Mouse (Mus musculus) intestine, embryonic 14.5 days (tissue): ENCODE results near the gene Rbfox1. TPM values are rescaled to one million over a fixed set of nuclear protein-coding genes. Genes with fewer than 3 reads are reported as not detected.

Experiments
- ATAC-seq: fragments of 200-750 bp; cut with Nextera tagmentation; replicated peaks from 2 replicates; pipeline ENCODE4 v1.8.0; 2017; ENCODE audit warnings: low read depth, moderate number of reproducible peaks, moderate TSS enrichment, moderate library complexity; ENCODE audit not compliant: low FRiP score, low TSS enrichment
- DNase-seq: peaks from one replicate; pipeline ENCODE4 v3.0.0-alpha.2; 2018; ENCODE audit warnings: low spot score
- H3K27ac ChIP-seq: fragments of 300-500 bp; sonication (generic); 2 replicates; pipeline ENCODE4 v1.5.1; 2014; ENCODE audit warnings: low read depth, mild to moderate bottlenecking, control low read depth
- H3K27me3 ChIP-seq: fragments of 300-500 bp; sonication (generic); replicated peaks from 2 replicates; pipeline ENCODE4 v1.6.1; 2014; ENCODE audit warnings: low read length, control low read depth; ENCODE audit not compliant: control insufficient read depth, insufficient read depth
- H3K36me3 ChIP-seq: fragments of 300-500 bp; sonication (generic); 2 replicates; pipeline ENCODE4 v1.6.1; 2014; ENCODE audit warnings: low read length, control low read depth; ENCODE audit not compliant: control insufficient read depth, insufficient read depth
- H3K4me1 ChIP-seq: fragments of 300-500 bp; sonication (generic); replicated peaks from 2 replicates; pipeline ENCODE4 v1.6.1; 2014; ENCODE audit warnings: low read length, control low read depth, mixed read lengths; ENCODE audit not compliant: control insufficient read depth, insufficient read depth
- H3K4me2 ChIP-seq: fragments of 300-500 bp; sonication (generic); 2 replicates; pipeline ENCODE4 v1.6.1; 2014; ENCODE audit warnings: low read length
- H3K4me3 ChIP-seq: fragments of 300-500 bp; sonication (generic); 2 replicates; pipeline ENCODE4 v1.5.1; 2014; ENCODE audit warnings: low read depth, low read length, control low read depth, mixed read lengths
- H3K9ac ChIP-seq: fragments of 300-500 bp; sonication (generic); 2 replicates; pipeline ENCODE4 v1.6.1; 2014; ENCODE audit warnings: mild to moderate bottlenecking, low read length
- H3K9me3 ChIP-seq: fragments of 300-500 bp; sonication (generic); 2 replicates; pipeline ENCODE4 v1.6.1; 2016; ENCODE audit warnings: low read length, control low read depth; ENCODE audit not compliant: control insufficient read depth
- WGBS: fragments of 180-500 bp; shearing (Covaris S2); extraction: QIAGEN DNeasy Blood & Tissue Kit; methylation state at CpG from one replicate; pipeline ENCODE4 v1.1.7; 2014; 5-methylcytosine and 5-hydroxymethylcytosine counted together
- polyA plus RNA-seq: library from polyadenylated mRNA; unstranded; fragments of >200 nt; fragmentation: Nextera tagmentation; extraction: Ambion mirVana; gene quantifications from 2 replicates; pipeline ENCODE4 v1.2.1, GENCODE M21; 2014

Rbfox1 gene
- polyA plus RNA-seq, 1 experiment from 2014 or later: 3.3 TPM

- Histone ChIP-seq H3K4me3 (peak overlapping the region; percentile 13), H3K9me3 (no peaks in the 10 kb centered on the region), H3K4me1 (no peaks in the 10 kb centered on the region; the same call in 1 of the 2 replicates), H3K9ac (no peak overlapping the region), H3K27ac (no peak overlapping the region), H3K36me3 (no peaks in the 10 kb centered on the region), H3K27me3 (peaks cover 44% of the 10 kb centered on the region), H3K4me2 (peak overlapping the region; percentile 40)
- DNase-seq (no peak), ATAC-seq (no peak)
- WGBS: under 1% methylated on average over 18 of the region's 18 CpGs
Observed at GRCm38 (mm10) chr16:7038639-7039260, 1153.6 kb downstream of the Rbfox1 start.

- H3K4me1 ChIP-seq: no peaks in the 10 kb centered on the region; the same call in 1 of the 2 replicates
- H3K9ac ChIP-seq: no peak overlapping the region
- H3K9me3 ChIP-seq: no peaks in the 10 kb centered on the region
- no peaks in the 10 kb centered on the region for H3K36me3 ChIP-seq
- H3K27me3 ChIP-seq: peaks cover 44% of the 10 kb centered on the region
- H3K4me2 ChIP-seq: peak overlapping the region; percentile 43
- ATAC-seq (no peak), DNase-seq (no peak)
- H3K27ac ChIP-seq: no peak overlapping the region
- H3K4me3 ChIP-seq: peak overlapping the region; percentile 10; the same call in 1 of the 2 replicates
- WGBS: 3% methylated on average over 28 of the region's 30 CpGs
Observed at GRCm38 (mm10) chr16:7039404-7040367, 1154.5 kb downstream of the Rbfox1 start.

GRCm38 (mm10) chr16:7040691-7041090 lies 1155.5 kb downstream of the Rbfox1 start:
- WGBS: 28% methylated on average over 6 of the region's 6 CpGs
- ATAC-seq: no peak
- Histone ChIP-seq H3K27me3 (peaks cover 44% of the 10 kb centered on the region), H3K36me3 (no peaks in the 10 kb centered on the region), H3K27ac (no peak overlapping the region), H3K9ac (no peak overlapping the region), H3K4me2 (no peak overlapping the region), H3K4me3 (no peak overlapping the region), H3K9me3 (no peaks in the 10 kb centered on the region), H3K4me1 (no peaks in the 10 kb centered on the region; the same call in 1 of the 2 replicates)
- no peak for DNase-seq

GRCm38 (mm10) chr16:7047421-7047820 lies 1162.3 kb downstream of the Rbfox1 start:
- Histone ChIP-seq H3K9me3 (no peaks in the 10 kb centered on the region), H3K4me2 (no peak overlapping the region), H3K27ac (no peak overlapping the region), H3K4me3 (no peak overlapping the region), H3K4me1 (no peaks in the 10 kb centered on the region), H3K9ac (no peak overlapping the region), H3K36me3 (no peaks in the 10 kb centered on the region), H3K27me3 (no peaks in the 10 kb centered on the region)
- 77% methylated on average over 2 of the region's 2 CpGs for whole genome bisulfite sequencing
- DNase-seq (no peak), ATAC-seq (no peak)

GRCm38 (mm10) chr16:7049162-7049971 lies 1164.2 kb downstream of the Rbfox1 start:
- H3K4me1 ChIP-seq: no peaks in the 10 kb centered on the region
- peak overlapping the region; percentile 35 for H3K4me2 ChIP-seq
- DNase-seq (no peak), ATAC-seq (no peak; the same call in 1 of the 2 replicates)
- H3K36me3 ChIP-seq: no peaks in the 10 kb centered on the region
- no peak overlapping the region for H3K4me3 ChIP-seq
- H3K27me3 ChIP-seq: no peaks in the 10 kb centered on the region
- H3K9ac ChIP-seq: no peak overlapping the region
- no peak overlapping the region for H3K27ac ChIP-seq
- H3K9me3 ChIP-seq: no peaks in the 10 kb centered on the region
- 17% methylated on average over 18 of the region's 18 CpGs for WGBS

GRCm38 (mm10) chr16:7050945-7051344 lies 1165.8 kb downstream of the Rbfox1 start:
- H3K4me2 ChIP-seq: no peak overlapping the region
- no peak overlapping the region for H3K9ac ChIP-seq
- ATAC-seq: no peak
- H3K4me1 ChIP-seq: no peaks in the 10 kb centered on the region
- H3K27me3 ChIP-seq: no peaks in the 10 kb centered on the region
- no peak overlapping the region for H3K4me3 ChIP-seq
- no peak for DNase-seq
- H3K9me3 ChIP-seq: no peaks in the 10 kb centered on the region
- no peaks in the 10 kb centered on the region for H3K36me3 ChIP-seq
- 50% methylated on average over 9 of the region's 9 CpGs for WGBS
- H3K27ac ChIP-seq: no peak overlapping the region

- Histone ChIP-seq H3K27me3 (no peaks in the 10 kb centered on the region), H3K27ac (no peak overlapping the region), H3K9me3 (no peaks in the 10 kb centered on the region), H3K9ac (no peak overlapping the region), H3K4me1 (no peaks in the 10 kb centered on the region), H3K4me3 (no peak overlapping the region), H3K36me3 (no peaks in the 10 kb centered on the region), H3K4me2 (no peak overlapping the region)
- 67% methylated on average over 9 of the region's 9 CpGs for WGBS
- ATAC-seq (no peak), DNase-seq (no peak)
Observed at GRCm38 (mm10) chr16:7051991-7052390, 1166.8 kb downstream of the Rbfox1 start.

GRCm38 (mm10) chr16:7052408-7052807 lies 1167.3 kb downstream of the Rbfox1 start:
- Histone ChIP-seq H3K9me3 (no peaks in the 10 kb centered on the region), H3K4me1 (no peaks in the 10 kb centered on the region), H3K27me3 (no peaks in the 10 kb centered on the region), H3K36me3 (no peaks in the 10 kb centered on the region), H3K4me2 (no peak overlapping the region), H3K9ac (no peak overlapping the region), H3K4me3 (no peak overlapping the region), H3K27ac (no peak overlapping the region)
- no peak for ATAC-seq
- DNase-seq: no peak
- WGBS: 37% methylated on average over 9 of the region's 9 CpGs
